Mouse (Mus musculus): ENCODE results near the gene Capn3. TPM values are rescaled to one million over a fixed set of nuclear protein-coding genes. Genes with fewer than 3 reads are reported as not detected.

Gene Capn3
- polyA plus RNA-seq (2014; fragmentation: Illumina TruSeq; extraction: RNeasy Lipid Tissue Mini Kit (QIAGEN cat#74804); ENCODE audit: low read depth, low replicate concordance), result 0.52 TPM

GRCm38 (mm10) chr2:120455719-120456118 lies at the start of gene Capn3:
TSS of gene Capn3 (plus strand) at chr2:120456019.

Other genes with a start within 250 kb of the Capn3 start
- gene Pla2g4e, start 210.7 kb upstream of the Capn3 start, polyA plus RNA-seq (2014; fragmentation: Illumina TruSeq; extraction: RNeasy Lipid Tissue Mini Kit (QIAGEN cat#74804); ENCODE audit: low read depth, low replicate concordance), result not detected
- not detected for gene Pla2g4d, start 166.8 kb upstream of the Capn3 start, polyA plus RNA-seq (2014; fragmentation: Illumina TruSeq; extraction: RNeasy Lipid Tissue Mini Kit (QIAGEN cat#74804); ENCODE audit: low read depth, low replicate concordance)
- not detected for gene Pla2g4f, start 141.9 kb upstream of the Capn3 start, polyA plus RNA-seq (2014; fragmentation: Illumina TruSeq; extraction: RNeasy Lipid Tissue Mini Kit (QIAGEN cat#74804); ENCODE audit: low read depth, low replicate concordance)
- 42.2 TPM for gene Vps39, start 102.9 kb upstream of the Capn3 start, polyA plus RNA-seq (2014; fragmentation: Illumina TruSeq; extraction: RNeasy Lipid Tissue Mini Kit (QIAGEN cat#74804); ENCODE audit: low read depth, low replicate concordance)
- gene Ganc, start 52.1 kb upstream of the Capn3 start, polyA plus RNA-seq (2014; fragmentation: Illumina TruSeq; extraction: RNeasy Lipid Tissue Mini Kit (QIAGEN cat#74804); ENCODE audit: low read depth, low replicate concordance), result 33.9 TPM
- gene Tmem87a, start 51.9 kb upstream of the Capn3 start, polyA plus RNA-seq (2014; fragmentation: Illumina TruSeq; extraction: RNeasy Lipid Tissue Mini Kit (QIAGEN cat#74804); ENCODE audit: low read depth, low replicate concordance), result 112 TPM
- gene Zfp106, start 107.8 kb downstream of the Capn3 start, polyA plus RNA-seq (2014; fragmentation: Illumina TruSeq; extraction: RNeasy Lipid Tissue Mini Kit (QIAGEN cat#74804); ENCODE audit: low read depth, low replicate concordance), result 96.3 TPM
- 162 TPM for gene Snap23, start 111.7 kb downstream of the Capn3 start, polyA plus RNA-seq (2014; fragmentation: Illumina TruSeq; extraction: RNeasy Lipid Tissue Mini Kit (QIAGEN cat#74804); ENCODE audit: low read depth, low replicate concordance)
- 65.0 TPM for gene Haus2, start 153.4 kb downstream of the Capn3 start, polyA plus RNA-seq (2014; fragmentation: Illumina TruSeq; extraction: RNeasy Lipid Tissue Mini Kit (QIAGEN cat#74804); ENCODE audit: low read depth, low replicate concordance)
- 59.8 TPM for gene Lrrc57, start 153.5 kb downstream of the Capn3 start, polyA plus RNA-seq (2014; fragmentation: Illumina TruSeq; extraction: RNeasy Lipid Tissue Mini Kit (QIAGEN cat#74804); ENCODE audit: low read depth, low replicate concordance)
- gene Stard9, start 173.1 kb downstream of the Capn3 start, polyA plus RNA-seq (2014; fragmentation: Illumina TruSeq; extraction: RNeasy Lipid Tissue Mini Kit (QIAGEN cat#74804); ENCODE audit: low read depth, low replicate concordance), result 13.9 TPM

Measured in adrenal gland, adult 10 weeks (tissue).